Mouse (Mus musculus) spleen, adult 2 months (tissue): ENCODE measurements around the gene Cad.

Experiments used
- CTCF ChIP-seq: fragments of 200-500 bp; IDR thresholded peaks from 2 replicates; pipeline ENCODE4 v1.5.1; 2011; ENCODE audit warnings: mild to moderate bottlenecking, inconsistent platforms; ENCODE audit not compliant: insufficient read depth, insufficient read length, insufficient replicate concordance; ENCODE audit errors: extremely low read depth
- POLR2A ChIP-seq: fragments of 200-500 bp; IDR thresholded peaks from 2 replicates; pipeline ENCODE4 v1.6.1; 2011; ENCODE audit warnings: low read depth, low read length, inconsistent platforms

GRCm38 (mm10) chr5:31092231-31092975, 37.8 kb downstream of the Cad start:
- TF ChIP-seq CTCF (no peak), POLR2A (no peak)
